Mouse (Mus musculus): ENCODE results near the gene H2al1g. TPM values are rescaled to one million over a fixed set of nuclear protein-coding genes. Genes with fewer than 3 reads are reported as not detected.

H2al1g gene
- total RNA-seq, 2 experiments from 2014 or later: not detected

Other genes starting within 250 kb of the H2al1g start
- gene H2al1a, start 19.0 kb upstream of the H2al1g start, total RNA-seq (2021): not detected
- gene H2al1b, start 15.8 kb upstream of the H2al1g start, total RNA-seq (2021): not detected
- not detected for gene H2al1c, start 12.6 kb upstream of the H2al1g start, total RNA-seq (2021)
- not detected for gene H2al1d, start 9.4 kb upstream of the H2al1g start, total RNA-seq (2021)
- gene H2al1e, start 6.3 kb upstream of the H2al1g start, total RNA-seq (2021): not detected
- gene H2al1f, start 3.1 kb upstream of the H2al1g start, total RNA-seq (2021): not detected
- not detected for gene H2al1h, start 3.2 kb downstream of the H2al1g start, total RNA-seq (2021)
- gene H2al1i, start 6.4 kb downstream of the H2al1g start, total RNA-seq (2021): not detected
- not detected for gene H2al1j, start 9.6 kb downstream of the H2al1g start, total RNA-seq (2021)